Comparison of ENCODE assay signal across 9 mouse cellular contexts in genomic region chr13:83721563-83721962, GRCm38 (mm10).
DNase-seq lines count a peak whose midpoint lies in the region; ATAC-seq and TF ChIP-seq lines count a peak whose summit lies in the region.
"Had no signal": no experiment of that assay in that cellular context is flagged by ENCODE, and none has a peak within 500 bp of the region (broad histone marks: within the 10 kb centered on the region; RNA-seq: fewer than 3 reads in every experiment).

No protein-coding gene starts in this region.

- H3K9me3 ChIP-seq in kidney, embryonic 16.5 days (ENCODE audit: low read length) = peaks cover 4% of the 10 kb centered on the region; the same call in 1 of the 2 replicates
- no peaks in the 10 kb centered on the region for H3K9me3 ChIP-seq in forebrain, embryonic 16.5 days (ENCODE audit: control insufficient read depth, low read length)
- no peaks in the 10 kb centered on the region for H3K9me3 ChIP-seq in midbrain, embryonic 16.5 days (replicated peaks; ENCODE audit: control insufficient read depth, low read length, poor library complexity, severe bottlenecking)

- H3K9ac ChIP-seq in kidney, embryonic 16.5 days (replicated peaks; ENCODE audit: low read length) = no peak overlapping the region
- peak overlapping the region; percentile 100 for H3K9ac ChIP-seq in forebrain, embryonic 16.5 days (replicated peaks; ENCODE audit: low read depth, low read length)
- H3K9ac ChIP-seq in midbrain, embryonic 16.5 days (ENCODE audit: low read depth, low read length) = peak overlapping the region; percentile 84

- no peak overlapping the region for H3K27ac ChIP-seq in kidney, embryonic 16.5 days (ENCODE audit: low read length)
- H3K27ac ChIP-seq in kidney, adult 2 months (ENCODE audit: insufficient read depth, low read depth, low read length) = no peak overlapping the region
- peak overlapping the region; percentile 100 for H3K27ac ChIP-seq in forebrain, embryonic 16.5 days (ENCODE audit: low read length)
- H3K27ac ChIP-seq in midbrain, embryonic 16.5 days (ENCODE audit: low read length) = peak overlapping the region; percentile 97

- no peak for TF ChIP-seq CTCF in kidney, adult 2 months (conservative IDR thresholded peaks at IDR 0.05; ENCODE audit: insufficient read depth, insufficient read length, low read depth, low read length)

- no peaks in the 10 kb centered on the region for H3K36me3 ChIP-seq in kidney, embryonic 16.5 days (ENCODE audit: insufficient read depth, low read length)
- no peaks in the 10 kb centered on the region for H3K36me3 ChIP-seq in kidney, adult 2 months (ENCODE audit: control insufficient read depth, insufficient read depth, low read length)
- H3K36me3 ChIP-seq in forebrain, embryonic 16.5 days (ENCODE audit: control insufficient read depth, insufficient read depth) = no peaks in the 10 kb centered on the region
- no peaks in the 10 kb centered on the region for H3K36me3 ChIP-seq in midbrain, embryonic 16.5 days (ENCODE audit: control insufficient read depth, insufficient read depth, low read length)

- no peak for ATAC-seq in kidney, embryonic 16.5 days (ENCODE audit: low FRiP score, low TSS enrichment)
- ATAC-seq in forebrain, embryonic 16.5 days = peak; percentile 9
- peak; percentile 20 for ATAC-seq in midbrain, embryonic 16.5 days
- ATAC-seq in monocyte, adult 5-6 weeks (replicated peaks; ENCODE audit: insufficient number of reproducible peaks, low FRiP score, low TSS enrichment, poor library complexity, severe bottlenecking) = no peak

- 1% methylated on average over 14 of the region's 14 CpGs for WGBS in kidney, embryonic 16.5 days
- WGBS in kidney, adult 2 months = 8% methylated on average over 14 of the region's 14 CpGs
- 4% methylated on average over 14 of the region's 14 CpGs for WGBS in forebrain, embryonic 16.5 days
- 2% methylated on average over 14 of the region's 14 CpGs for WGBS in midbrain, embryonic 16.5 days

- 0 out of 2 replicates have a peak, but pooled peaks cover 4% of the 10 kb centered on the region for H3K4me1 ChIP-seq in kidney, embryonic 16.5 days (ENCODE audit: insufficient read depth, low read length)
- no peaks in the 10 kb centered on the region for H3K4me1 ChIP-seq in kidney, adult 2 months (ENCODE audit: control insufficient read depth, insufficient read depth, low read length)
- peaks cover 8% of the 10 kb centered on the region; the same call in 1 of the 2 replicates for H3K4me1 ChIP-seq in forebrain, embryonic 16.5 days (replicated peaks; ENCODE audit: control insufficient read depth, insufficient read depth, low read length)
- H3K4me1 ChIP-seq in midbrain, embryonic 16.5 days (ENCODE audit: control insufficient read depth, insufficient read depth, low read length) = no peaks in the 10 kb centered on the region

- DNase-seq in kidney, adult 2 months = no peak
- DNase-seq in cerebellum, adult 9-10 months = peak; percentile 80
- no peak for DNase-seq in lung, postnatal 14 days
- DNase-seq in ovary, postnatal 36 days (ENCODE audit: low spot score) = no peak
- DNase-seq: thymus, adult 2 months had no signal

- H3K4me2 ChIP-seq in kidney, embryonic 16.5 days (replicated peaks; ENCODE audit: low read depth, low read length) = peak overlapping the region; percentile 44; the same call in 1 of the 2 replicates
- peak overlapping the region; percentile 86 for H3K4me2 ChIP-seq in forebrain, embryonic 16.5 days (ENCODE audit: low read length)
- H3K4me2 ChIP-seq in midbrain, embryonic 16.5 days (ENCODE audit: low read length) = peak overlapping the region; percentile 63

- H3K27me3 ChIP-seq in kidney, embryonic 16.5 days (ENCODE audit: insufficient read depth, low read length) = peaks cover 95% of the 10 kb centered on the region
- H3K27me3 ChIP-seq in kidney, adult 2 months (replicated peaks; ENCODE audit: control insufficient read depth, insufficient read depth, low read length) = peaks cover 14% of the 10 kb centered on the region
- H3K27me3 ChIP-seq in forebrain, embryonic 16.5 days (replicated peaks; ENCODE audit: control insufficient read depth, insufficient read depth, low read length) = no peaks in the 10 kb centered on the region
- no peaks in the 10 kb centered on the region for H3K27me3 ChIP-seq in midbrain, embryonic 16.5 days (ENCODE audit: control insufficient read depth, insufficient read depth, low read depth, low read length)

- TF ChIP-seq POLR2A in kidney, adult 2 months (IDR thresholded peaks at IDR 0.05; ENCODE audit: low read depth, low read length) = no peak

- no peak overlapping the region for H3K4me3 ChIP-seq in kidney, embryonic 16.5 days (ENCODE audit: low read length)
- no peak overlapping the region for H3K4me3 ChIP-seq in kidney, adult 2 months (ENCODE audit: insufficient read depth, low read depth, low read length)
- H3K4me3 ChIP-seq in forebrain, embryonic 16.5 days (replicated peaks; ENCODE audit: low read length) = peak overlapping the region; percentile 69
- peak overlapping the region; percentile 52 for H3K4me3 ChIP-seq in midbrain, embryonic 16.5 days (ENCODE audit: low read depth, low read length)

Comparison
In these comparisons a context has a peak if more than half of its experiments do, and no peak if none do; other contexts are left out.
1. ATAC-seq: peak in forebrain, embryonic 16.5 days (single experiment) and midbrain, embryonic 16.5 days (single experiment); none in kidney, embryonic 16.5 days (single experiment) and monocyte, adult 5-6 weeks (single experiment).
2. H3K27ac ChIP-seq: peak in forebrain, embryonic 16.5 days (single experiment) and midbrain, embryonic 16.5 days (single experiment); none in kidney, embryonic 16.5 days (single experiment) and kidney, adult 2 months (single experiment).
3. H3K4me3 ChIP-seq: peak in forebrain, embryonic 16.5 days (single experiment) and midbrain, embryonic 16.5 days (single experiment); none in kidney, embryonic 16.5 days (single experiment) and kidney, adult 2 months (single experiment).
4. Peak in every context shown above with its lines, with median percentiles within 50 percentile points of each other: H3K4me2 ChIP-seq.